ENCODE assay signal across 18 mouse cellular contexts in genomic region chr12:86594647-86595046, GRCm38 (mm10).
DNase-seq lines count a peak whose midpoint lies in the region; ATAC-seq and TF ChIP-seq lines count a peak whose summit lies in the region.
"Had no signal": no experiment of that assay in that cellular context is flagged by ENCODE, and none has a peak within 500 bp of the region (broad histone marks: within the 10 kb centered on the region; RNA-seq: fewer than 3 reads in every experiment).

No protein-coding gene starts in this region.

- ATAC-seq in megakaryocyte, adult 5-6 weeks (ENCODE audit: poor library complexity, severe bottlenecking), result no peak
- peak; percentile 85 for ATAC-seq in G1E (ENCODE audit: extremely low read depth, insufficient number of reproducible peaks, low FRiP score, poor library complexity, severe bottlenecking)
- ATAC-seq: activated CD4-positive, CD25-positive, alpha-beta regulatory T cell, adult 4 months; CD4-positive, CD25-positive, alpha-beta regulatory T cell, adult 4 months; Patski had no signal

- peak; percentile 49 for DNase-seq in G1E (ENCODE audit: low spot score)
- no peak for DNase-seq in left cerebral cortex, adult 8-10 months (ENCODE audit: low spot score in 2 of 2)
- DNase-seq: adrenal gland, adult 2 months; adrenal gland, adult 8-10 months; adrenal gland, postnatal 10 days; adrenal gland, postnatal 14 days; adrenal gland, postnatal 25 days; adrenal gland, postnatal 36 days; B cell, adult 2 months; cerebellum, adult 11 months; cerebellum, adult 11-12 months; cerebellum, adult 18-20 months; cerebellum, adult 2 months had no signal

- no peaks in the 10 kb centered on the region for H3K4me1 ChIP-seq in megakaryocyte, embryonic 14.5 days
- peaks cover 32% of the 10 kb centered on the region for H3K4me1 ChIP-seq in G1E (ENCODE audit: insufficient read depth, low read depth, low read length)

- TF ChIP-seq CTCF in G1E (IDR thresholded peaks at IDR 0.05; ENCODE audit: low read depth, low read length), result no peak

- H3K4me3 ChIP-seq in megakaryocyte, embryonic 14.5 days (replicated peaks), result peak overlapping the region; percentile 50
- H3K4me3 ChIP-seq in G1E (ENCODE audit: low read depth, low read length), result peak overlapping the region; percentile 51; the same call in 1 of the 2 replicates

- 0 out of 2 replicates have a peak, but pooled peaks cover 7% of the 10 kb centered on the region for H3K9me3 ChIP-seq in megakaryocyte, embryonic 14.5 days
- H3K9me3 ChIP-seq in G1E (replicated peaks), result no peaks in the 10 kb centered on the region

- H3K36me3 ChIP-seq in megakaryocyte, embryonic 14.5 days (replicated peaks; ENCODE audit: low read length), result no peaks in the 10 kb centered on the region
- no peaks in the 10 kb centered on the region for H3K36me3 ChIP-seq in G1E (replicated peaks)

- peaks cover 6% of the 10 kb centered on the region for H3K27me3 ChIP-seq in megakaryocyte, embryonic 14.5 days (replicated peaks)
- H3K27me3 ChIP-seq in G1E (ENCODE audit: insufficient read depth, low read length), result peaks cover 34% of the 10 kb centered on the region
